Mouse (Mus musculus) liver, embryonic 12.5 days (tissue): ENCODE results near the gene Abca1. TPM values are rescaled to one million over a fixed set of nuclear protein-coding genes. Genes with fewer than 3 reads are reported as not detected.

ENCODE experiments used
- ATAC-seq: fragments of 200-750 bp; cut with Nextera tagmentation; 2 replicates; pipeline ENCODE4 v1.8.0; 2017; ENCODE audit warnings: moderate number of reproducible peaks, mild to moderate bottlenecking, moderate library complexity
- H3K27ac ChIP-seq: fragments of 300-500 bp; sonication (generic); 2 replicates; pipeline ENCODE4 v1.5.1; 2016; ENCODE audit warnings: mild to moderate bottlenecking
- H3K27me3 ChIP-seq: fragments of 300-500 bp; sonication (generic); replicated peaks from 2 replicates; pipeline ENCODE4 v1.6.1; 2016; ENCODE audit warnings: mild to moderate bottlenecking, moderate library complexity
- H3K36me3 ChIP-seq: fragments of 300-500 bp; sonication (generic); 2 replicates; pipeline ENCODE4 v1.6.1; 2016; ENCODE audit warnings: mild to moderate bottlenecking, moderate library complexity
- H3K4me1 ChIP-seq: fragments of 300-500 bp; sonication (generic); 2 replicates; pipeline ENCODE4 v1.6.1; 2016
- H3K4me2 ChIP-seq: fragments of 300-500 bp; sonication (generic); 2 replicates; pipeline ENCODE4 v1.6.1; 2016; ENCODE audit warnings: mild to moderate bottlenecking, moderate library complexity
- H3K4me3 ChIP-seq: fragments of 300-500 bp; sonication (generic); 2 replicates; pipeline ENCODE4 v1.5.1; 2016; ENCODE audit warnings: mild to moderate bottlenecking, moderate library complexity
- H3K9ac ChIP-seq: fragments of 300-500 bp; sonication (generic); 2 replicates; pipeline ENCODE4 v1.6.1; 2016; ENCODE audit warnings: mild to moderate bottlenecking, moderate library complexity
- H3K9me3 ChIP-seq: fragments of 300-500 bp; sonication (generic); replicated peaks from 2 replicates; pipeline ENCODE4 v1.6.1; 2016; ENCODE audit warnings: mild to moderate bottlenecking, moderate library complexity
- WGBS: fragments of 180-500 bp; shearing (Covaris S2); methylation state at CpG from one replicate; pipeline ENCODE4 v1.1.7; 2016; ENCODE audit not compliant: insufficient replicate concordance; 5-methylcytosine and 5-hydroxymethylcytosine counted together
- polyA plus RNA-seq: library from polyadenylated mRNA; unstranded; fragments of >200 nt; fragmentation: Nextera tagmentation; extraction: Ambion mirVana; gene quantifications from 2 replicates; pipeline ENCODE4 v1.2.1, GENCODE M21; 2016

Abca1 gene
- polyA plus RNA-seq, result 9.8 and 10.1 TPM in 2 replicates

- Histone ChIP-seq H3K4me2 (peak within 1 kb of the TSS; percentile 84), H3K9me3 (no peaks in the 10 kb centered on the region), H3K27me3 (peaks cover 24% of the 10 kb centered on the region), H3K9ac (peak within 1 kb of the TSS; percentile 60), H3K36me3 (no peaks in the 10 kb centered on the region), H3K27ac (no peak within 1 kb of the TSS), H3K4me3 (peak within 1 kb of the TSS; percentile 62), H3K4me1 (peaks cover 22% of the 10 kb centered on the region)
- WGBS, result under 1% methylated on average over 37 of the region's 37 CpGs
- ATAC-seq, result peak; percentile 84
Observed at GRCm38 (mm10) chr4:53159767-53160166, at the start of gene Abca1. Gene Abca1, minus strand, starts transcription at chr4:53159895.

GRCm38 (mm10) chr4:53204482-53204881, 44.8 kb upstream of the Abca1 start:
- H3K4me1 ChIP-seq, result no peaks in the 10 kb centered on the region
- no peaks in the 10 kb centered on the region for H3K27me3 ChIP-seq
- H3K9ac ChIP-seq, result no peak overlapping the region
- H3K9me3 ChIP-seq, result no peaks in the 10 kb centered on the region
- WGBS, result 67% methylated on average over 7 of the region's 7 CpGs
- no peak overlapping the region for H3K4me3 ChIP-seq
- H3K27ac ChIP-seq, result no peak overlapping the region
- H3K36me3 ChIP-seq, result no peaks in the 10 kb centered on the region
- H3K4me2 ChIP-seq, result no peak overlapping the region
- ATAC-seq, result no peak

- Histone ChIP-seq H3K4me1 (no peaks in the 10 kb centered on the region), H3K27ac (no peak overlapping the region), H3K9ac (no peak overlapping the region), H3K9me3 (no peaks in the 10 kb centered on the region), H3K36me3 (no peaks in the 10 kb centered on the region), H3K4me3 (no peak overlapping the region), H3K27me3 (no peaks in the 10 kb centered on the region), H3K4me2 (no peak overlapping the region)
- ATAC-seq, result no peak
- 57% methylated on average over 15 of the region's 15 CpGs for WGBS
Observed at GRCm38 (mm10) chr4:53203595-53204400, 44.1 kb upstream of the Abca1 start.

GRCm38 (mm10) chr4:53200276-53200675, 40.6 kb upstream of the Abca1 start:
- WGBS, result 58% methylated on average over 1 of the region's 1 CpGs

GRCm38 (mm10) chr4:53197842-53198241, 38.1 kb upstream of the Abca1 start:
- Histone ChIP-seq H3K4me3 (no peak overlapping the region), H3K9me3 (no peaks in the 10 kb centered on the region), H3K27ac (no peak overlapping the region), H3K4me2 (no peak overlapping the region), H3K36me3 (no peaks in the 10 kb centered on the region), H3K9ac (no peak overlapping the region), H3K27me3 (no peaks in the 10 kb centered on the region), H3K4me1 (peaks cover 11% of the 10 kb centered on the region)
- no peak for ATAC-seq
- 63% methylated on average over 4 of the region's 4 CpGs for WGBS

More at GRCm38 (mm10) chr4:53200276-53200675, 40.6 kb upstream of the Abca1 start:
- ATAC-seq, result no peak
- Histone ChIP-seq H3K4me3 (no peak overlapping the region), H3K27me3 (no peaks in the 10 kb centered on the region), H3K36me3 (no peaks in the 10 kb centered on the region), H3K9me3 (no peaks in the 10 kb centered on the region), H3K9ac (no peak overlapping the region), H3K4me2 (no peak overlapping the region), H3K4me1 (peaks cover 11% of the 10 kb centered on the region), H3K27ac (no peak overlapping the region)

GRCm38 (mm10) chr4:53196058-53196771, 36.5 kb upstream of the Abca1 start:
- Histone ChIP-seq H3K4me1 (peaks cover 11% of the 10 kb centered on the region), H3K4me3 (peak overlapping the region; percentile 53), H3K36me3 (no peaks in the 10 kb centered on the region), H3K9me3 (no peaks in the 10 kb centered on the region), H3K4me2 (peak overlapping the region; percentile 62), H3K9ac (peak overlapping the region; percentile 48; the same call in 1 of the 2 replicates), H3K27ac (no peak overlapping the region), H3K27me3 (no peaks in the 10 kb centered on the region)
- ATAC-seq, result peak; percentile 91
- WGBS, result 21% methylated on average over 24 of the region's 24 CpGs

- no peak overlapping the region for H3K4me3 ChIP-seq
Observed at GRCm38 (mm10) chr4:53187071-53187470, 27.4 kb upstream of the Abca1 start.

GRCm38 (mm10) chr4:53186573-53186972, 26.9 kb upstream of the Abca1 start:
- H3K4me1 ChIP-seq, result peaks cover 4% of the 10 kb centered on the region; the same call in 1 of the 2 replicates
- no peak overlapping the region for H3K27ac ChIP-seq

More at GRCm38 (mm10) chr4:53187071-53187470, 27.4 kb upstream of the Abca1 start:
- no peak overlapping the region for H3K27ac ChIP-seq
- H3K4me2 ChIP-seq, result no peak overlapping the region
- H3K36me3 ChIP-seq, result no peaks in the 10 kb centered on the region
- no peak overlapping the region for H3K9ac ChIP-seq
- WGBS, result 11% methylated on average over 4 of the region's 4 CpGs
- H3K9me3 ChIP-seq, result no peaks in the 10 kb centered on the region
- peaks cover 4% of the 10 kb centered on the region; the same call in 1 of the 2 replicates for H3K4me1 ChIP-seq
- no peaks in the 10 kb centered on the region for H3K27me3 ChIP-seq
- ATAC-seq, result no peak

GRCm38 (mm10) chr4:53186141-53186540, 26.4 kb upstream of the Abca1 start:
- peaks cover 4% of the 10 kb centered on the region; the same call in 1 of the 2 replicates for H3K4me1 ChIP-seq
- H3K9me3 ChIP-seq, result no peaks in the 10 kb centered on the region
- H3K9ac ChIP-seq, result no peak overlapping the region
- no peak overlapping the region for H3K4me2 ChIP-seq
- no peak for ATAC-seq
- 68% methylated on average over 4 of the region's 4 CpGs for WGBS
- no peaks in the 10 kb centered on the region for H3K27me3 ChIP-seq
- H3K36me3 ChIP-seq, result no peaks in the 10 kb centered on the region
- no peak overlapping the region for H3K27ac ChIP-seq
- H3K4me3 ChIP-seq, result no peak overlapping the region

More at GRCm38 (mm10) chr4:53186573-53186972, 26.9 kb upstream of the Abca1 start:
- Histone ChIP-seq H3K27me3 (no peaks in the 10 kb centered on the region), H3K9me3 (no peaks in the 10 kb centered on the region), H3K4me2 (no peak overlapping the region), H3K36me3 (no peaks in the 10 kb centered on the region), H3K4me3 (no peak overlapping the region), H3K9ac (no peak overlapping the region)
- 49% methylated on average over 4 of the region's 4 CpGs for WGBS
- ATAC-seq, result no peak

GRCm38 (mm10) chr4:53181479-53181878, 21.8 kb upstream of the Abca1 start:
- Histone ChIP-seq H3K27me3 (no peaks in the 10 kb centered on the region), H3K27ac (no peak overlapping the region), H3K4me2 (no peak overlapping the region), H3K36me3 (no peaks in the 10 kb centered on the region), H3K9ac (no peak overlapping the region), H3K4me1 (no peaks in the 10 kb centered on the region), H3K4me3 (no peak overlapping the region), H3K9me3 (no peaks in the 10 kb centered on the region)
- 56% methylated on average over 6 of the region's 6 CpGs for WGBS
- ATAC-seq, result no peak

GRCm38 (mm10) chr4:53179308-53179820, 19.7 kb upstream of the Abca1 start:
- no peak overlapping the region for H3K4me2 ChIP-seq
- no peak overlapping the region for H3K9ac ChIP-seq
- H3K27me3 ChIP-seq, result no peaks in the 10 kb centered on the region
- ATAC-seq, result no peak
- no peaks in the 10 kb centered on the region for H3K4me1 ChIP-seq
- no peak overlapping the region for H3K27ac ChIP-seq
- H3K36me3 ChIP-seq, result no peaks in the 10 kb centered on the region
- no peaks in the 10 kb centered on the region for H3K9me3 ChIP-seq
- no peak overlapping the region for H3K4me3 ChIP-seq
- 71% methylated on average over 10 of the region's 10 CpGs for WGBS

GRCm38 (mm10) chr4:53178489-53178888, 18.8 kb upstream of the Abca1 start:
- H3K9ac ChIP-seq, result no peak overlapping the region
- H3K27me3 ChIP-seq, result no peaks in the 10 kb centered on the region
- ATAC-seq, result no peak
- no peaks in the 10 kb centered on the region for H3K9me3 ChIP-seq
- H3K27ac ChIP-seq, result no peak overlapping the region
- 69% methylated on average over 7 of the region's 7 CpGs for WGBS
- no peaks in the 10 kb centered on the region for H3K36me3 ChIP-seq
- H3K4me3 ChIP-seq, result no peak overlapping the region
- no peak overlapping the region for H3K4me2 ChIP-seq
- no peaks in the 10 kb centered on the region for H3K4me1 ChIP-seq
